Mouse (Mus musculus) neutrophil, adult 5-6 weeks (primary cell): ENCODE data around the gene Snrpd2. TPM values are rescaled to one million over a fixed set of nuclear protein-coding genes. Genes with fewer than 3 reads are reported as not detected.

Experiments
- ATAC-seq: fragments of 151-379, 151-347 bp; 2 replicates; pipeline ENCODE4 v1.8.0; 2017; ENCODE audit warnings: mild to moderate bottlenecking, moderate TSS enrichment; ENCODE audit not compliant: insufficient number of reproducible peaks, poor library complexity, low FRiP score, severe bottlenecking; ENCODE audit errors: extremely low read depth
- total RNA-seq: library from RNA; stranded (forward); fragments of 200-1000 nt; gene quantifications from 2 replicates; pipeline ENCODE4 v1.2.3, GENCODE M21; 2017

The Snrpd2 gene
- total RNA-seq = 26.4 and 33.0 TPM in 2 replicates

DNA sequence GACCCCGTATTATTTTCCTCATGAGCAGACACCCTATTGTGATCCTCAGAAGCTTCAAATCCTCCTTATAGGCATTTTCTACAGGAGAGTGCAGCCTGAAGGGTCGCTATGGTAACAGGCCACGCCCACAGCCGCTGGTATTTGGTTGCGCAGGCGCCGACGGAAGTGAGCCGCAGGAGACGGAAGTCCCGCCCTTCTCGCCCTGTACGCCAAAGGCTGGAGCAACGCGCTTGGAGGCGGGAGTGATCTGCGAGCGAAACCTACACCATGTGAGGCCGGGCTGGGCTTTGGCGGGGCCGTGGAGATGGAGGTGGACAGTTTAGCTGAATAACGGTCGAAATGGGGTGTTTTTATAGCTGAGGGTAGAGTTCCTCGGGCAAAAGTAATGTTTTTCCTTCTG is at the start of gene Snrpd2:
Gene Snrpd2, plus strand, starts transcription at position 97 of the 400 bp plus-strand sequence.
- peak; percentile 66 for ATAC-seq

DNA sequence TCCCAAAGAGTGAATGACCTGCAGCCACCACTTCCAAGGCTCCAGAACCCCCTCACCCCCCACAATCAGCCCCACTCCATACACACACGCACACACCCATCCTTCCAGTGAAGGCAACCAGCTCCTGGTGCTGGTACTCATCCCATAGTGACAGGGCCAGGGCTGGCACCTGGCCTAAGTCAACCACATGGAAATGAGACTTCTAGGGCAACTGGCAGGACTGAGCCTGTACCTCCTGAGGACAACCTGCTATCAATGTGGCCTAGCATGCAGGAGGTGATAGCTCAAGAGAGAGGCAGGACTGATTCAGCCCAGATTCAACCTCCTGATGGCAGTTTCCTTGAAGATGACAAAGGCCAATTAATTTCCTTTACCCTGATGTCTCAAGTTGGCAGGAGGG is 49.2 kb upstream of the Snrpd2 start:
- no peak for ATAC-seq

DNA sequence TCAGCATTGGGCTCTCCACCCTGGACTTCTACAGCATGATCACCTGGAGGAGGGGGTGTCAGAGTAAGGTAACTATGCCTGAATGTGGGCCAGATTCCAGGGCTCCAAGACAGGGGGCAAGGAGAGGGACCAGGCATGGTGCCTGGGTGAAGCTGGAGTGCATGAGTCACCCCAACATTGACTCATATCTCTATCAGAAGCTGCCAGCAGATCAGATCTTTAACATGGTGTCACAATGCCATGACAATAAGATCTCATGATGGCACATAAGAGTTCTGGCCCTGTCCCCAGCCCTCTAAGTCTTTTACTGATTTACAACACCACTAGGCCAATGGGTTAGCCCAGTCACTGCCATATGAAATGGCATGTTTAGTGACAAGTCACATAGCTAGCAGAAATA is 45.8 kb upstream of the Snrpd2 start:
- ATAC-seq = no peak

DNA sequence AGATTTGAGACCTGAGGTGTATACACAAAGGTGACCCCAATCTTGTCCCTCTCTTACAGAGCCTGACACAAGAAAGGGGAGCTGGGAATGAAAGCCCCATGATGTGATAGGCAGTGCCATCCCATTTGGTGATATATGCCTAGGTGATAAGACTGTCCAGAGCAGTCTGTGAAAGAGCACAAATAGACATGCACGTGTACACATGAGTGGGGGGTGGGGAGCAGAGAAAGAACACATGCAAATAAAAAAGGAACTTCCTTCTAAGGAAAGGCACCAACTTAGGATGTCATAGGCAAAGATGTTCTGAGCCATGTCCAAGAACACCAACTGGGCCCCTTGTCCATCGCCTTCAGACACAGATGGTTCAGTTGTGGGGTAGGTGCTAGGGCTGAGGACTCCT is 45.0 kb upstream of the Snrpd2 start:
- no peak for ATAC-seq

DNA sequence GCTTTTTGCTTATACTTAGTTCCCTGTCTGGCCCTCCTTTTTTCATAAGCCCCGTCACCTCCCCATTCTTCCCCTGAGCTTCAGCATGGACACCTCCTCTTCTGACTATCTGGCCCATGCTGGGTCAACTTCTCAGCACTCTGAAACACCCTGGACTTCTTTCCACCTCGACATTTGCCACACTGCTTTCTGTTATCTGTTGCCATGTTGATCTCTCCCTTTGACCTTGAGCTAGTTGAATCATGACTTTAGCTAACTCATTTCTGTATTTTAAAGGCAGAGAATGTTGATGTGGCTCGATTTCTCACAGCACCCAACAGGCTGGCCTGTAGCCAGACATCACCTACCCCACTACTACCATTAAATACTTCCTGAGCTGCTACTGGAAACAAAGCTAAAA is 42.1 kb upstream of the Snrpd2 start:
- ATAC-seq = no peak

DNA sequence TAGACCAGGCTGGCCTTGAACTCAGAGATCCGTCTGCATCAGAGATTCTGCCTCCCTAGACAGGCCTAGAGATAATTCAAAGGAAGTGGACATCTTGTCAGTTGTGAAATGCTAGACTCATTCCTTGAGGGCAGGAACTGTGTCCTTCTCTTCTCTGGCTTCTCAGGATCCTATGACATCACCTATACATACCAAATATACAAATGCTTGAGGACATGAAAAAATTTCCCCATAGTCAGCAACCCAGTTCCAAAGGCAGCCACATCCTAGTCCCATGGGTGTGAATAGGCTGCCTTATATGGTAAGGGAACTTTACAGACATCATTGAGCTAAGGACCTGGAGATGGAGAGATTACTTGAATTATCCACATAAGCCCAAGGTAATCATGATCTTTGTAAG is 40.0 kb upstream of the Snrpd2 start:
- ATAC-seq = no peak

DNA sequence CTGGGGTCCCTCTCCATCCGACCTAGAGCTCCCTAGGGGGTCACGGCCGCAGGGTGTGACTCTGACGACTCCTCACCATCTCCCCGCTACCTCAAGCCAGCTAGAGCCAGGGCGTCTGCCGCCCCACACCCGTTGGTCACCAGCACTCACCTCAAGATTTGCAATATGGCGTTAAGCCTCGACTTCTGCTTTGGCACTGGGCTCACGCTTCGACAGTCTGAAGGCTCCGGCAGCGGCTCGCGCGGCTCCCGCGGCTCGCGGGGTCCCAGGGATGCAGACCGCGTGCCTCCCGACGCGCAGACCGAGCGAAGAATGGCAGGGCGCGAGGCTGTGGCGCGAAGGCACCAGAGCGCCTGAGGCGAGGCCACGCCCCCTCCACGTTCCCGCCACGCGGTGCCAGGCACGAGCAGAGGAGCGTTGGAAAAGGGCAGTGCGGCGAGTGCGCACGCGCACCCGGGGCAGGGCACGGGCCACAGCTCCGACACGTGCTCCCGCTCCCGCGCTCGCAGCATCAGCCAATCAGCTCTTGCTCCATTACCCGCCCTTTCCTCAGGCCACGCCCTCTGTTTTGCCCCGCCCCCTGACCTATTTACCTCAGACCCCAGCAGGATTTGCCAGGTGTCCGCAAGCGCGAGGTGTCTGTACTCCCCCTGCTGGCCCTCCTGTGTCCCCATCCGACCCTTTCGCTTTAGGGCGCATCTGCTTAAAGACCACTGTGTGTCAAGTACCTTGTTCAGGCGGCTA is 31.3 kb upstream of the Snrpd2 start, which contains the start of gene Gm4969:
Gene Gm4969, minus strand, starts transcription at position 341 of the 744 bp plus-strand sequence.
- ATAC-seq = no peak

DNA sequence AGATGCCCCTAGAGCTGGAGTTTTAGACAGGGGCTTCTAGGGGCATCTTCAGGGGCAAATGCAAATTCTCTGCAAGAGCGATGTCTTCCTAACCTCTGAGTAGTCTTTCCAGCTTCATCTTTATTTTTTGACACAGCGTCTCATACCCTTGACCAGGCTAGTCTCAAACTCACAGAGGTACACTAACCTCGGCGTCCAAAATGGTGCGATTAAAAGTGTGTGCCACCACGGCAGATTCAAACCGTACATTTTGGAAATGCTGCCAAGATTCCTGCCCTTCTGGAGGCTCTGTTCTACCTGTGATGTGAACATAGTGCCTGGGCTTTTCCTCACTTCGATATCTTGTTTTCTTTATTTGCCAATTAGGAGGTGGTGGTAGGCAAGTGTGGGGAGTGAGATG is 30.4 kb upstream of the Snrpd2 start:
- no peak for ATAC-seq

DNA sequence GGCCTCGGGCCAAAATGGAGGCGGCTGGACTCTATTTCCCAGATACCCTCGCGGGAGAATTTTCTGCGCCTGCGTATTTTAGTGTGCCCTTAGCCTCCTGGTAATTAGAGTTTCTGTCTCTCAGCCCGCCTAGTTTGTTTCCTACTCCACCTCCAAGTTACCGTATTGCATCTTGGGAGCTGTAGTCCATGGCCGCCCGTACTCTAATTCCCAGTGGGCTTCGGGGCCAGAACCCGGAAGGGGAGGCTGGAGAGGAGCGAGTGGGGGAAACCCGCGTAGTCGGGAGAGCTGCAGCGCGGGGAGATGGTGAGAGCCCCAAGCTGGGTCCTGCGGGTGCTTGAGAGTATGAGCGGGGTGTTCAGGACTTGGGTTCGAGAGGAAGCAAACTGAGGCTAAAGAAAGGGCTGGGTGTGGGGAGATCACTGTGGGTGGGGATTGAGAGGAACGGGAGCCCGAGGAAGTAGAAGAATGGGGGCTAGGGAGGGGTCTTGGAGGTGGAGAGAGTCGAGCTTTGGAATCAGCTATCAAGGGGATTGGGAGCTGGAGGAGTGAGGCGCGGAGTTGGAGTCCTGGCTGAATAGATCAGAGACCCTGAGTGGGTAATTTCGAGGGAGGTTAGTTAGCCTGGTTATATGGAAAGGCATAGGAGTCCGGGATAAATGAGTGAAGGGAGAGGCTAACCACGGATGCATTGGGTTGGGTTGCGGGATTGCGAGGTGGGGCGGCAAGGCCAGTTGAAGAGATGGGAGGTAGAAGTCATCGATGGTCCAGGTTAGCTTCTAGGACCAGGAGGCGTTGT is 29.7 kb upstream of the Snrpd2 start, which contains the start of gene Fbxo46:
Gene Fbxo46, plus strand, starts transcription at position 229 of the 799 bp plus-strand sequence.
- peak; percentile 100 for ATAC-seq

DNA sequence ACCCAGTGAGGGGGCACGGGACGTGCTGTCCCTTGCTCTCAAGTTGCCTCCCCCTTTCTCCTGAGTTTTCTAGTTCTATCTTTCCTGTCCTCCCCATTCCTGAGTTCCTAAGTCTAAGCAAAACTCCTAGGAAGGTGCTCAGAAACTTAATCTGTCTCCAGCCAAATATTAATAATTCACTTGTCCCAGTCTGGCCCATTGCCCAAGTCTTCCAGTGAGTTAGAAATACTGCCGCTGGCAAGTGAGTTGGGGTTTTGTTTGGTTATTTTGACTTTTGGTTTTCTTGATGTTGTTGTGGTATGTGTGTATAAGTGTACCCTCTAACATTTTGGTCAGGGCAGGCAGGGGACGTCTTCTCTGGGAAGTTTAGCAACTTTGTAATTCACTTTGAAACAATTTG is 27.8 kb upstream of the Snrpd2 start:
- no peak for ATAC-seq

DNA sequence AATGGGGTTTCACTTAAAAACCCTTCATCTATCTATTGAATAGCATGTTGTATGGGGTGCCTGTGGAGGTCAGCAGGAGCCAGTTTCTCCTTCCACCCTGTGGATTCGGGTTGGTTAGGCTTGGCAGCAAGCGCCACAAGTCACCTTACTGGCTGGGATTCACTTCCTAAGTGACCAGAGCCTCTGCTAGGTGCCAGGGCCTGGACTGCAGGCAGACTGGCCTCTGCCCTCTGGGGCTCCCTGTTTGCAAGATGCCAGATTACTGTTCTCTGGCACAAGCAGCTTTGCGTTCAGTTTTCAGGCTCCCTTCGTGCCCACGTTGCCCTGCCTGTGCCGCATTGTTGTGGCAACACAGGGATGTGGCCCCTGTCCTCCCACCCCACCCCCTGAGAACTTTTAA is 24.8 kb upstream of the Snrpd2 start:
- ATAC-seq = no peak

DNA sequence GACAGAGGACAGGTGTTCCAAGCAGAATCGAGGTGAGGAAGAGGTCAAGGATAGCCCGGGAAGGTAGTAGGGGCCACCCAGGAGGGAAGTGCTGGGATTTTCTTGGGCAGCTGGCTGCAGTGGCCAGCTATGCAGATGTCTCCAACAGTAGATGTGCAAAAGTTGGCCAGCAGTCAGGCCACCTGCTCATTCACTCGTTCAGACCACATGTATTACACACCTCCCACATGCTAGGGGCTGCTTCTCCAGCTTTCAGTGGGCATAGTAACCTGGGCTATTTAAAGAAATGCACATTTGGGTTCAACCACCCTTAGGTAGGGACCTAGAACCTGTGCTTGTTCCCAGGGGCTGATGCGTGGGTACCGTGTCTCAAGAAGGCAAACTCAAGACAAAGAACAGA is 21.8 kb upstream of the Snrpd2 start:
- ATAC-seq = no peak

DNA sequence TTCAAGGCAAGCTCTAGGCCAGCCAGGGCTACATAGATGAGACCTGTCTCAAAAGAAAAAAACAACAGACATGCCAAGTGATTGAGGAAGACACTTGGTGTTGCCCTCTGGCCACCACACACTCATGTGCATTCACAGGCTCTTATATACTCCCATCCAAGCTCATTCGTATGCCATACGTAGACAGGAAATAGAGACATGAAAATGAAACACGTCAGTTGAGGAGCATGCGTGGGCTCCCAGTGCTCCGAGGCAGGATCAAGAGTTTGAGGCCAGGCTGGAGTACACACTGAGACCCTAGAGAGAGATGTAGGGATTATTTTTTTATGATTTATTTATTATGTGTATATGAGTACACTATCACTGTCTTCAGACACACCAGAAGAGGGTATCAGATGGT is 20.1 kb upstream of the Snrpd2 start:
- no peak for ATAC-seq

DNA sequence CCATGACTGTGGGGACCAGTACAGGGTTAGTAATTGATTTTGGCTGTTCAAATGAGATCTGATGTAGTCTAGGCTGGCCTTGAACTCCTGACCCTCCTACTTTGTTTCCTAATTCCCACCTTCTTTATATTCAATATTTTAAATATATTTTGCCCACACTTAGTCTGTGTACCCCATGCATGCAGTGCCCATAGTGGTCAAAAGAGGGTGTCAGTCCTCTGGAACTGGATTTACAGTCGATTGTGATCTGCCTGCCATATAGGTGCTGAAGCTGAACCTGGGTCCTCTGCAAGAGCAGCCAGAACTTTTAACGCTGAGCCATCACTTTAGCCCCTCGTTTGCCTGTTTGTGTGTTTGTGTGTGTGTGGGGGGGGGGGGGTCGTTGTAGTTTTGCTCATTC is 18.9 kb upstream of the Snrpd2 start:
- no peak for ATAC-seq

DNA sequence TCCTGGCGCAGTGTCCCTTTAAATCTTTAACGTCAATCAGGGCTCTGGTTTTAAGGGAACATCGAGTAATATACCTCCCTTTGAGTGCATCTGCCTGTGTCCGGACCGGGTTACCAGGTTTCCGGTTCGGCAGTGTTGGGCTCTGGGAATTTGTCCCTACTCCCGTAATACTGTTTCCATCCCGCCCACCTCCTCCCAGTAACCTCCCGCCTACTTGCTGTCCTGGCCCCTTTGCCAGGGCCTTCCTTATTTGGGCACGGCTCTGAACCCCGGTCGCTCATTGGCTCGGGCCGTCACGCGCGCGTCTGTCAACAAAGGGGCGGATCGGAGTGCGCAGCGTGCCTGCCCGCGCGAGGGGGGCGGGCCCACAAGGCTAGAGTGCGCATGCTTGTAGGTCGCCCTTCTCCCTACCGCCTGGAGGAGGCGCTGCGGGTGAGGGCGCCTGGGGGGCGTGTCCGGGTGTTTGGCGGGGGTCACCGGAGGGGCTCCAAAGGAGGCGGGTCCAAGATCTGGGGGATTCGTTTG is 18.1 kb upstream of the Snrpd2 start:
- ATAC-seq = peak; percentile 90

DNA sequence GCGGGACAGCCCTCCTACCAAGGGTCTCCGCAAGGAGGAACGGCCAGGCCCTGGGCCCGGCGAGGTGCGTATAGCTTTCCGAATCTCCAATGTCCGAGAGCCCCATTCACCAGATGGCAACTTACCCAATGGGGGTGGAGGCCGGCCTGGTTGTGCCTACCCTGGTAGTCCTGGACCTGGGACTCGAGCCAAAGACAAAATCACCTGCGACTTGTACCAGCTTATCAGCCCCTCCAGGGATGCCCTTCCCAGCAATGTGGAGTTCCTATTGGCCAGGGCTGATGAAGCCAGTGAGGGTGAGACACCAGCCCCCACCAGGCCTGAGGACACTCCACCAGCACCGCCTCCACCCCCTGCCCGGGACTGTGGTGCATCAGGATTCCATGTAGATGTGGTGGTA is 13.4 kb upstream of the Snrpd2 start:
- no peak for ATAC-seq

DNA sequence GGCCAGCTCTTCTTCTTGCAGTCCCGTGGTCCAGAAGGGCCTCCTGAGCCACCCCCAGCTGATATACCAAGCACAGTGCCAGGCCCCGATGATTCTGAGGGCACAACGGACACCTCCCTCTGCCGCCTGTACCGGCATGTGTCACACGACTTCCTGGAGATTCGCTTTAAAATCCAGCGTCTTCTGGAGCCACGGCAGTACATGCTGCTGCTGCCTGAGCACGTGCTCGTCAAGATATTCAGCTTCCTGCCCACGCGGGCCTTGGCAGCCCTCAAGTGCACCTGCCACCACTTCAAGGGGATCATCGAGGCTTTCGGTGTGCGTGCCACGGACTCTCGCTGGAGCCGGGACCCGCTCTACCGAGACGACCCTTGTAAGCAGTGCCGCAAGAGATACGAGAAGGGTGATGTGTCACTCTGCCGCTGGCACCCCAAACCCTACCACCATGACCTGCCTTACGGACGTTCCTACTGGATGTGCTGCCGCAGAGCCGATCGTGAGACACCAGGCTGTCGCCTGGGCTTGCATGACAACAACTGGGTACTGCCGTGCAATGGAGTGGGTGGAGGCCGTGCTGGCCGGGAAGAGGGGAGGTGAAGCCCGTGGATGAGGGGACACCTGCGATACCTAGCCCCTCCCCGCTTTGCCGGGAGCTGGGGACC is 12.7 kb upstream of the Snrpd2 start:
- peak; percentile 17; the same call in 1 of the 2 replicates for ATAC-seq

DNA sequence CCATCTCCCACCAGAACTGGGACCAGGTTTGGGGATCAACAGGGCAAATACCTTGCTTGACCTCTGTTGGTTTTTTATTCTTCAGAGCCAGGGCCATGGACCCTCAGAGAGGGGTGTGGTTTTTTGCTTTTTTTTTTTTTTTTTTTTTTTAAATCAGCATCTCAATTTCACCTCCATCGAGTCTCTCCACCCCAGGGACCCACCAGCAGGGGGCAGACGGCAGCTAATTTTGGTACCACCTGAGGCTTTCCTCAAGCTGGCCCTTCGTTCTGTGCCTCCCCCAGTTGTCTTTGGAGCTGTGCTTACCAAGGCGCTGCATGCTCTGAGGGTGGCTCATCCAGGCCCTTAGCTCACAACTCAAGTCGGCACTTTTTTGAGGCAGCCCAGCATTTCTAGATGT is 12.1 kb upstream of the Snrpd2 start:
- ATAC-seq = no peak

DNA sequence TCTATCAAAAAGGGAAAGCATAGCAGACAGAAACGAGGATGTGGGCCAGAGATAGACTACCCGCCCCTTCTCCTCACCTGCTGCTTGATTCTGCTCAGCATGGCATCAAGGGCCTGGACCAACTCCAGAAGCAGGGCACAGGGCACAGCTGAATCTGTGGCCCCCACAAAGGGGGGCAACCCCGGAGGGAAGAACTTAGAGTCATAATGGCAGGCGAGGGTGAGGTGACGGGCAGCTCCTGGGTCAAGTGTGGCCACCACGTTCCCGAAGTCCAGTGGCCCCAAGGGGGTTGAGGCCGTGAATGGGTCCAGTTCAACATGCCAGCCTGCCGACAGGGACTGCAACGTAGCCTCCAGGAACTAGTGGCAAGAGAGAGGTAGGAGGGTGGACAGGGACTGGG is 2.7 kb upstream of the Snrpd2 start:
- ATAC-seq = no peak
